Mouse (Mus musculus) embryonic fibroblast, embryonic 13.5 days (primary cell): ENCODE measurements around the gene Sbsn. TPM values are rescaled to one million over a fixed set of nuclear protein-coding genes. Genes with fewer than 3 reads are reported as not detected.
A peak's percentile ranks its signal among the peaks of the same experiment; 100 is the strongest.
"Not testable (repeated sequence)": the region's sequence is repeated elsewhere in the genome, so short reads cannot be mapped to it uniquely, and the experiment has no call there.

ENCODE experiments used
- H3K27ac ChIP-seq: 2 replicates; pipeline ENCODE4 v1.5.1; 2012; ENCODE audit warnings: low read length, control low read depth, inconsistent platforms; ENCODE audit not compliant: insufficient read depth
- H3K4me1 ChIP-seq: 2 replicates; pipeline ENCODE4 v1.6.1; 2011; ENCODE audit warnings: low read length; ENCODE audit not compliant: control insufficient read depth, insufficient read depth
- H3K4me3 ChIP-seq: 2 replicates; pipeline ENCODE4 v1.5.1; 2011; ENCODE audit warnings: mild to moderate bottlenecking, control low read depth, low read length; ENCODE audit not compliant: insufficient read depth
- CTCF ChIP-seq: IDR thresholded peaks from 2 replicates; pipeline ENCODE4 v1.5.1; 2011; ENCODE audit warnings: mild to moderate bottlenecking, control low read depth, low read length, moderate library complexity, borderline replicate concordance; ENCODE audit not compliant: insufficient read depth
- POLR2A ChIP-seq: IDR thresholded peaks from 2 replicates; pipeline ENCODE4 v1.6.1; 2011; ENCODE audit warnings: low read depth, mild to moderate bottlenecking, control low read depth, low read length, moderate library complexity
- polyA plus RNA-seq: library from polyadenylated mRNA; stranded (reverse); fragments of >200 nt; gene quantifications from 2 replicates; pipeline ENCODE4 v1.2.4, GENCODE M21; 2011; ENCODE audit warnings: low read depth; ENCODE audit not compliant: missing spikeins, insufficient read length

The Sbsn gene
- polyA plus RNA-seq, 1 experiment, result 4.4 TPM

- TF ChIP-seq CTCF (no peak), POLR2A (no peak)
- H3K4me3 ChIP-seq, result peak overlapping the region; percentile 71
- no peak overlapping the region for H3K27ac ChIP-seq
- H3K4me1 ChIP-seq, result no peaks in the 10 kb centered on the region
Measured at GRCm38 (mm10) chr7:30728214-30728613, 23.1 kb upstream of the Sbsn start.

DNA sequence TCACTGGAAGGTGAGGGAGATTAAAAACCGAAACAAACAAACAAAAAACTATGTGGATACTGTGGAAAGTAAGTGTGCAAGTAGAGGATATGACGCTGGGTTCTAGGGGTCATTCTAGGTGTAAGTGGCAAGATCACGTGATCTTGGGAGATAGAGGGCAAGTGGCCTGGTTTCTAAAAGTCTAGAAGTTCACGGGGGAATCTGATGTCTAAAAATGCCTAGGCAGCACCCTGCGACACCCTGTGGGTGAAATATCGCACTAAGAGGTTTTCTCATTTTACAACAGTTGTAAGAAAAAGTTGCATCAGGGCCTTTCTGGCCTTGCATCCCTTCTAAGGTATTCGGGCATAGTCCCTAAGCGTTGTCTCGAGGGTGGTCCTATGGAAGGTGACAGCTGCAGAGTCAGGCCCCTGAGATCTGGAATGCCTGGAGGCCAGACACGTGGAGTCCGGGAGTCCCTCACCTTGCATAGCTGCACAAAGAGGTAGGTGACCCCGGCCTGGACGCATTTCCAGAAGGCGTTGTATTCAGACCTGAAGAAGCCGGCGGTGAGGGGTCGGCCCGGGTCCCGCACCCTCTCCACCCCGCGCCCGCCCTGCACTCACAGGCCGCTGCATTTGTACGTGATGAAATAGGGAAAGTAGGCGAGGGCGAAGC is 22.4 kb upstream of the Sbsn start:
- TF ChIP-seq CTCF (no peak), POLR2A (no peak)
- H3K4me3 ChIP-seq, result peak overlapping the region; percentile 71
- no peaks in the 10 kb centered on the region for H3K4me1 ChIP-seq
- no peak overlapping the region for H3K27ac ChIP-seq

GRCm38 (mm10) chr7:30729396-30730063 is 21.7 kb upstream of the Sbsn start, which contains the start of gene Tmem147:
Gene Tmem147 (minus strand): TSS chr7:30729540.
- no peak for TF ChIP-seq CTCF
- TF ChIP-seq POLR2A, result peak; percentile 91
- H3K4me1 ChIP-seq, result no peaks in the 10 kb centered on the region
- peak within 1 kb of the TSS; percentile 19; the same call in 1 of the 2 replicates for H3K27ac ChIP-seq
- peak within 1 kb of the TSS; percentile 71 for H3K4me3 ChIP-seq

DNA sequence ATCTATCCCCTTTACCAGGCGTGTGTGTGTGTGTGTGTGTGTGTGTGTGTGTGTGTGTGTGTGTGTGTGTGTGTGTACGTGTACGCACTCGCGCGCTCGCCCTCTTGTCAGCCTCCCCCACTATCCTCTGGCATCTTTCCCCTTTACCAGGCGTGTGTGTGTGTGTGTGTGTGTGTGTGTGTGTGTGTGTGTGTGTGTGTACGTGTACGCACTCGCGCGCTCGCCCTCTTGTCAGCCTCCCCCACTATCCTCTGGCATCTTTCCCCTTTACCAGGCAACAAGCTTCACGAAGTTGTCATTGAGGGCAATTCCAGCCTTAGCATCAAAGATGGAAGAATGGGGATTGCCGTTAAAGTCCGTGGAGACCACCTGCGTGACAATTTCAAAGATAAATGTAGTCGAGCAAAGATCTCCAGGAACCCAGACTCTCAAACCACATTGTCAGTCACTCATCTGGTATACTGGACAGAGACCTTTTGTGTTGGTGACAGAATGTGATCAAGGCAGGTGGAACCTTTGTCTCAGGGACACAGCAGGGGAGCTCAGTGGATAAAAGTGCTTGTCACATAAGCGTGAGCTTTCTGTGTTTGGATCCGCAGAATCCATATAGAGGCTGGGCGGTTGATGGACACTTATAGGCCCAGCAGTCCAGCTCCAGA is 21.1 kb upstream of the Sbsn start:
- peak overlapping the region; percentile 71 for H3K4me3 ChIP-seq
- not testable (repeated sequence) for H3K4me1 ChIP-seq
- peak overlapping the region; percentile 19; the same call in 1 of the 2 replicates for H3K27ac ChIP-seq

DNA sequence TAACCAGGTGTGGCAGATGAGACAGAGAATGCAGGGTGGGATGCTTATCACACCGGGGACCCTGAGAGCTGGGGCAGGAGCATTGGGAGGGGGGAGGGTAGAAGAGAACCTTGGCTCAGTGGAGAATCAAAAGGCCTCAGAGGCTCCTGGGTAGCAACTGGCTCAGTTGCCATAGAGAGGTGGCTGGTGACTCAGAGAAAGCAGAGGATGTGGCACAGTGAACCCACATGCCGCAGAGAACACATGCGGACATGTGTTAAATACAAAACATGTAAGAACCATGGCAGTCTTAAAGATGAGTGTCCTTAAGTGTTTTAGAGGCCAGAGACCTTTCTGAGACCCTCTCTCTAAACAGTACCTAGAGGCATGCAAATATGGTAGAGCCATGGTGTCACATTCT is 15.1 kb upstream of the Sbsn start:
- H3K4me3 ChIP-seq, result no peak overlapping the region
- TF ChIP-seq CTCF, result no peak
- TF ChIP-seq POLR2A, result no peak
- H3K27ac ChIP-seq, result no peak overlapping the region
- H3K4me1 ChIP-seq, result no peaks in the 10 kb centered on the region

- not testable (repeated sequence) for H3K4me1 ChIP-seq, H3K4me3 ChIP-seq, H3K27ac ChIP-seq
Measured at GRCm38 (mm10) chr7:30742570-30742969, 8.7 kb upstream of the Sbsn start.

DNA sequence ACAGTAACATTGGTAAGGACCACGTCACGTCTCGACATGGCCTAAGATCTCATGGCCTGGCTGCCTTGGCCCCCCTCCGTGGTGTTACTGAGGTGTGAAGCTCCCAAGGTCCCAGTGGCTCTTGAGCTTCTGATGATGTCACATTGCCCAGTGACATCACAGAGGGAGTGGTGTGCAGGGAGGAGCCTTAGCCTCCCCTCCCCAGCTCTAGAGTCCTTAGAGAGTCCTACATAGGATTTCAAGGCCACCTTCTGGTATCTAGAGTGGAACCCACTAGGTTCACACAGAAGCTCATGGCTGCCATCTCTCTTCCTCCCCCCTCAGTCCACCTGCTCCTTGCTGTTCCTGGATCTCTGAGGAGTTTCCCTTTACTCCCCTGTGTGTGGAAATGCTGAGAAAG is 7.7 kb upstream of the Sbsn start, which contains the start of gene Gapdhs:
TSS of gene Gapdhs (minus strand) at position 65 of the 400 bp plus-strand sequence.
- H3K4me3 ChIP-seq, H3K4me1 ChIP-seq, H3K27ac ChIP-seq: not testable (repeated sequence)

DNA sequence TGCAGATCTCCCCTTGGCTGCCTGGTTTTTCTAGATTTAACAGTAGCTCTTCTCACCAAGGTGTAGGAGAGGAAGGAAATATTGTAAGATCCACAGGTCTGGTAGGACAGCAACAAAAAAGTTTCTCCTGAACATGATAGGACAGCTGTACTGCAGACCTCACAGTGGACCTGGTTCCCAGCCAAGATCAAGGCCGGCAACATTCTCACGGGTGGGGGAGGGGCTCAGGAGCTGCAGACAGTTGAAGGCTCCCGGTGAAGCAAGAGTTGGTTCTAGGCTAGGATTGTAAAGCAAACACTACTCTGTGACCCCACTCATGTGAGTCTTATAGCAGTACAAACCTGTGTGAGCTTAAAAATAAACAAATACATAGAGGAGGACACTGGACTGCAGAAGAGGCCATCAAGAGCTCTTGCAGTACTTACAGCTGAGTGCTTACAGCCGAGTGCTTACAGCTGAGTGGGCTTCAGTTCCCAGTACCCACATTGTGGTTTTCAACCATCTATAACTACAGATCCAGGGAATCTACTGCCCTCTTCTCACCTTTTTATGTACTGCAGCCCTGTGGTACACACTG is 7.2 kb upstream of the Sbsn start:
- no peak overlapping the region for H3K4me3 ChIP-seq
- no peak overlapping the region for H3K27ac ChIP-seq
- TF ChIP-seq CTCF, result no peak
- no peak for TF ChIP-seq POLR2A
- no peaks in the 10 kb centered on the region for H3K4me1 ChIP-seq

DNA sequence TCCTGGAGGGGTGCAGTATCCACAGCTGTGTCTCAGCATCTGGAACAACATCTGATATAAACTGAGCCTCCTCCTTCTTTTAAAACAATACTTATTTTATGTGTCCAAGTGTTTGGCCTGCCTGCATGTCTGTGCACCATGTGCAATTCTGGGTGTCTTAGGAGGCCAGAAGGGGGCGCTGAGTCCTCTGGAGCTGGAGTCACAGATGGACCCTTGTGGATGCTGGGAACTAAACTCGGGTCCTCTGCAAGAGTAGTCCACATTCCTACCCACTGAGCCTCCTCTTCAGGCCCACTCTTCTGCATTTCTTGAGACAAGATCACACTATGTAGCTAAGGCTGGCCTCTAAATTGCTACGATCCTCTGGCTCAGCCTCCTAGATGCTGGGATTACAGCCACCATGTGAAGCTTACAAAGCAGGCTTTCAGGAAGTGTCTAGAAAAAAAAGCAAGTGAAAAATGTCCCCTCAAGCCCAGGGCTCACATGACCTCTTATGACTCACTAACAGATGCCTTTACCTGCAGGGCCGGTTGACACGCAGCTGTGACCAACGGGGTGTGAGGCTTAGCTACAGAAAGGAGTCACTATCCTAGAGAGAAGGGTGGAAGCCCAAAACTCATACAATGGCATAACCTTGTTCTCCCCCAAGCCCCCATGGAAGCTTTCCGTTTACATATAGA is 3.6 kb upstream of the Sbsn start:
- Histone ChIP-seq H3K27ac (no peak overlapping the region), H3K4me1 (no peaks in the 10 kb centered on the region), H3K4me3 (no peak overlapping the region)
- TF ChIP-seq CTCF (no peak), POLR2A (no peak)

DNA sequence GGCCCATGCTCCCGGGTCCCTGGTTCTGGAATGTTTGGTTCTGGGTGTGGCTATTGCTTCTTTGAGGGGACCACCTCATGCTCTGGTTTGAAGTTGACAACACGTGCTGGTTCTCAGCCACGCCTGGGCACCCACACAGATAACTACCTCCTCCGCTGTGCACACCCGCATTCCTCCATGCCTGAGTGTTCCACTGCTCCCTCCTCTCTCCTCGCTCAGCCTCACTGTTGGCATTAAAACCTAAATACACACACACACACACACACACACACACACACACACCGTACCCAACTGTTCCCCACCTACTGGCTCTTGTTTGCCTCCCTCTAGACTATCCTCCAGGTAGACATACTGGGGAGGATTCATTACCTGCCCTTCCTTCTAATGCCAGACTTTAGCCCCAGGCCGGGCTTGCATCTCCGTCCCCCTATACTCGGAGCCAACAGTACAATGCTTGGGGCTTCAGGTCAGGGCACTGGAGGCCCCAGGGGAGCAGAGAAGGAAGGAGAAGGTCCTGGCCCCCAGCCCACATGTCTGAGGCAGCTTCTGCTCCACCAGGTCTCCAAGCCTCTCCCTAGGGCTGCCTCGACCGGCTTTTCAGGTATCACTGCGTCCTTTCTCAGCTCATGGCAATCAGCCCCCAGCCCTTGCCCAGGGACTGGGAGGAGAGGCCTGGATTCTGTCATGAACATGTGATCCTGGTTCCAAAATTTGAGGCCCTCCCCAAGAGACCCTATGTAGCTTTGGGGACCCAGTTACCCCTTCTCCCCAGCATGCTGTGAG is 1.3 kb upstream of the Sbsn start:
- Histone ChIP-seq H3K4me1 (no peaks in the 10 kb centered on the region), H3K27ac (no peak overlapping the region), H3K4me3 (no peak overlapping the region)
- TF ChIP-seq POLR2A, result no peak
- TF ChIP-seq CTCF, result no peak
